Mouse (Mus musculus) thymus, postnatal 14 days (tissue): ENCODE results near the gene Psmc2.

Source experiments
- DNase-seq: peaks from one replicate; pipeline ENCODE4 v3.0.0; 2021

Psmc2 gene

GRCm38 (mm10) chr5:21785053-21785452 is at the start of gene Psmc2, which contains the start of gene Dnajc2:
Gene Psmc2, plus strand, starts transcription at chr5:21785283.
Gene Dnajc2, minus strand, starts transcription at chr5:21785251.
- DNase-seq: peak; percentile 91

GRCm38 (mm10) chr5:21735584-21735983 is 49.5 kb upstream of the Psmc2 start:
- peak; percentile 78 for DNase-seq

- no peak for DNase-seq
Measured at GRCm38 (mm10) chr5:21736046-21736445, 49.0 kb upstream of the Psmc2 start.

- peak; percentile 90 for DNase-seq
Measured at GRCm38 (mm10) chr5:21736956-21737585, 48.0 kb upstream of the Psmc2 start, which contains the start of gene Pmpcb. Gene Pmpcb, plus strand, starts transcription at chr5:21737141.

- no peak for DNase-seq
Measured at GRCm38 (mm10) chr5:21737620-21738019, 47.5 kb upstream of the Psmc2 start.

GRCm38 (mm10) chr5:21739120-21739519 is 46.0 kb upstream of the Psmc2 start:
- DNase-seq: no peak

GRCm38 (mm10) chr5:21739881-21740280 is 45.2 kb upstream of the Psmc2 start:
- DNase-seq: no peak

- no peak for DNase-seq
Measured at GRCm38 (mm10) chr5:21743606-21744005, 41.5 kb upstream of the Psmc2 start.

GRCm38 (mm10) chr5:21744651-21745050 is 40.4 kb upstream of the Psmc2 start:
- no peak for DNase-seq

- no peak for DNase-seq
Measured at GRCm38 (mm10) chr5:21745966-21746365, 39.1 kb upstream of the Psmc2 start.

GRCm38 (mm10) chr5:21768506-21768905 is 16.6 kb upstream of the Psmc2 start:
- DNase-seq: no peak

- DNase-seq: no peak
Measured at GRCm38 (mm10) chr5:21769841-21770240, 15.2 kb upstream of the Psmc2 start.

GRCm38 (mm10) chr5:21776491-21776890 is 8.6 kb upstream of the Psmc2 start:
- no peak for DNase-seq

- DNase-seq: peak; percentile 78
Measured at GRCm38 (mm10) chr5:21784161-21785052, 676 bp upstream of the Psmc2 start.

- DNase-seq: no peak
Measured at GRCm38 (mm10) chr5:21785776-21786175, 693 bp downstream of the Psmc2 start.

- peak; percentile 94 for DNase-seq
Measured at GRCm38 (mm10) chr5:21786258-21787185, 1.4 kb downstream of the Psmc2 start.

GRCm38 (mm10) chr5:21787186-21788105 is 2.4 kb downstream of the Psmc2 start:
- DNase-seq: no peak

- no peak for DNase-seq
Measured at GRCm38 (mm10) chr5:21789061-21789460, 4.0 kb downstream of the Psmc2 start.

- no peak for DNase-seq
Measured at GRCm38 (mm10) chr5:21792166-21792565, 7.1 kb downstream of the Psmc2 start.

GRCm38 (mm10) chr5:21802907-21803306 is 17.8 kb downstream of the Psmc2 start:
- DNase-seq: no peak

- no peak for DNase-seq
Measured at GRCm38 (mm10) chr5:21803691-21804188, 18.7 kb downstream of the Psmc2 start.

GRCm38 (mm10) chr5:21804837-21805236 is 19.8 kb downstream of the Psmc2 start:
- DNase-seq: no peak
